Mouse (Mus musculus) MEL (cell line): ENCODE results near the gene Ptgs1. TPM values are rescaled to one million over a fixed set of nuclear protein-coding genes. Genes with fewer than 3 reads are reported as not detected.

Source experiments
- DNase-seq: peaks from one replicate; pipeline ENCODE4 v3.0.0; 2011; ENCODE audit warnings: low read depth, low spot score
- H3K27ac ChIP-seq: 2 replicates; pipeline ENCODE4 v1.5.1; 2012; ENCODE audit warnings: low read depth, mild to moderate bottlenecking, control low read depth, low read length, moderate library complexity; ENCODE audit not compliant: control insufficient read depth
- H3K27me3 ChIP-seq, 2 experiments: fragments of 150-350 bp in 1 of 2; sonication (generic) in 1 of 2; 2 replicates each; pipeline ENCODE4 v1.6.1; 2012; ENCODE audit warnings: low read length in 2 of 2, mild to moderate bottlenecking in 2 of 2, improper control_type of control experiment in 1 of 2, moderate library complexity in 1 of 2; ENCODE audit not compliant: insufficient read depth in 2 of 2, control insufficient read depth in 1 of 2
- H3K36me3 ChIP-seq, 2 experiments: 2 replicates each; pipeline ENCODE4 v1.6.1; 2012 to 2014; ENCODE audit warnings: low read length in 2 of 2, improper control_type of control experiment in 1 of 2, inconsistent platforms in 1 of 2, mild to moderate bottlenecking in 1 of 2; ENCODE audit not compliant: insufficient read depth in 2 of 2, control insufficient read depth in 1 of 2
- H3K4me1 ChIP-seq, 2 experiments: fragments of 150-350 bp in 1 of 2; sonication (generic) in 1 of 2; 2 replicates each; pipeline ENCODE4 v1.6.1; 2012; ENCODE audit warnings: low read length in 2 of 2, improper control_type of control experiment in 1 of 2, mild to moderate bottlenecking in 1 of 2; ENCODE audit not compliant: insufficient read depth in 2 of 2, control insufficient read depth in 1 of 2
- H3K4me3 ChIP-seq, 2 experiments: fragments of 150-350 bp in 1 of 2; sonication (generic) in 1 of 2; 2 replicates each; pipeline ENCODE4 v1.5.1; 2012; ENCODE audit warnings: low read depth in 2 of 2, low read length in 2 of 2, mild to moderate bottlenecking in 2 of 2, moderate library complexity in 2 of 2, control low read depth in 1 of 2, improper control_type of control experiment in 1 of 2; ENCODE audit not compliant: control insufficient read depth in 1 of 2, insufficient read depth in 1 of 2
- H3K79me2 ChIP-seq: 2 replicates; pipeline ENCODE4 v1.6.1; 2012; ENCODE audit warnings: mild to moderate bottlenecking, low read length, moderate library complexity; ENCODE audit not compliant: control insufficient read depth, poor library complexity, insufficient read depth
- H3K9ac ChIP-seq: 2 replicates; pipeline ENCODE4 v1.6.1; 2012; ENCODE audit warnings: low read depth, mild to moderate bottlenecking, control low read depth, low read length, moderate library complexity; ENCODE audit not compliant: control insufficient read depth, poor library complexity, severe bottlenecking
- H3K9me3 ChIP-seq: fragments of 150-350 bp; sonication (generic); replicated peaks from 2 replicates; pipeline ENCODE4 v1.6.1; 2012; ENCODE audit warnings: mild to moderate bottlenecking, low read length, improper control_type of control experiment, moderate library complexity; ENCODE audit not compliant: insufficient read depth
- CHD2 ChIP-seq: IDR thresholded peaks from 2 replicates; pipeline ENCODE4 v1.6.1; 2011; ENCODE audit warnings: low read length, improper control_type of control experiment
- EP300 ChIP-seq, 2 experiments: IDR thresholded peaks; 2 replicates each; pipeline ENCODE4 v1.6.1; 2011; ENCODE audit warnings: improper control_type of control experiment in 2 of 2, low read length in 2 of 2, low read depth in 1 of 2, mild to moderate bottlenecking in 1 of 2
- ETS1 ChIP-seq: IDR thresholded peaks from 2 replicates; pipeline ENCODE4 v1.6.1; 2012; ENCODE audit warnings: low read depth, mild to moderate bottlenecking, inconsistent platforms, low read length, improper control_type of control experiment, moderate library complexity
- GABPA ChIP-seq: IDR thresholded peaks from 2 replicates; pipeline ENCODE4 v1.6.1; 2012; ENCODE audit warnings: low read depth, mild to moderate bottlenecking, inconsistent platforms, low read length, improper control_type of control experiment, moderate library complexity
- GATA1 ChIP-seq: IDR thresholded peaks from 2 replicates; pipeline ENCODE4 v1.6.1; 2011; ENCODE audit warnings: low read depth, low read length, improper control_type of control experiment
- MAFK ChIP-seq: IDR thresholded peaks from 2 replicates; pipeline ENCODE4 v1.6.1; 2011; ENCODE audit warnings: low read depth, mild to moderate bottlenecking, low read length, improper control_type of control experiment, borderline replicate concordance
- MEF2A ChIP-seq: IDR thresholded peaks from 2 replicates; pipeline ENCODE4 v1.6.1; 2014; ENCODE audit warnings: low read depth, mild to moderate bottlenecking, inconsistent platforms, low read length, improper control_type of control experiment; ENCODE audit not compliant: poor library complexity, insufficient replicate concordance, severe bottlenecking; ENCODE audit errors: extremely low read depth
- MYB ChIP-seq: IDR thresholded peaks from 2 replicates; pipeline ENCODE4 v1.6.1; 2011; ENCODE audit warnings: mild to moderate bottlenecking, low read depth, low read length, improper control_type of control experiment
- NELFE ChIP-seq: IDR thresholded peaks from 2 replicates; pipeline ENCODE4 v1.6.1; 2011; ENCODE audit warnings: low read depth, low read length, improper control_type of control experiment
- POLR2A ChIP-seq, 2 experiments: IDR thresholded peaks; 2 replicates each; pipeline ENCODE4 v1.6.1; 2011 to 2012; ENCODE audit warnings: low read length in 2 of 2, mild to moderate bottlenecking in 2 of 2, control low read depth in 1 of 2, improper control_type of control experiment in 1 of 2, low read depth in 1 of 2, moderate library complexity in 1 of 2; ENCODE audit not compliant: control insufficient read depth in 1 of 2, insufficient read depth in 1 of 2, poor library complexity in 1 of 2
- RAD21 ChIP-seq: IDR thresholded peaks from 2 replicates; pipeline ENCODE4 v1.6.1; 2011; ENCODE audit warnings: mild to moderate bottlenecking, low read depth, low read length, improper control_type of control experiment
- TAL1 ChIP-seq: IDR thresholded peaks from 2 replicates; pipeline ENCODE4 v1.6.1; 2012; ENCODE audit warnings: mild to moderate bottlenecking, inconsistent platforms, low read length, moderate library complexity, mixed read lengths
- TBP ChIP-seq: IDR thresholded peaks from 2 replicates; pipeline ENCODE4 v1.8.0; 2011; ENCODE audit warnings: low read depth, low read length, improper control_type of control experiment
- USF1 ChIP-seq: IDR thresholded peaks from 2 replicates; pipeline ENCODE4 v1.6.1; 2014; ENCODE audit warnings: low read depth, mild to moderate bottlenecking, inconsistent platforms, low read length, improper control_type of control experiment, moderate library complexity
- USF2 ChIP-seq, 2 experiments: IDR thresholded peaks; 2 replicates each; pipeline ENCODE4 v1.6.1; 2011 to 2012; ENCODE audit warnings: improper control_type of control experiment in 2 of 2, low read length in 2 of 2, borderline replicate concordance in 1 of 2, inconsistent platforms in 1 of 2, low read depth in 1 of 2, mild to moderate bottlenecking in 1 of 2; ENCODE audit not compliant: insufficient read depth in 1 of 2
- ZKSCAN1 ChIP-seq: IDR thresholded peaks from 2 replicates; pipeline ENCODE4 v1.6.1; 2012; ENCODE audit warnings: low read depth, mild to moderate bottlenecking, inconsistent platforms, low read length, improper control_type of control experiment, moderate library complexity
- ZMIZ1 ChIP-seq: IDR thresholded peaks from 2 replicates; pipeline ENCODE4 v1.6.1; 2012; ENCODE audit warnings: low read depth, mild to moderate bottlenecking, inconsistent platforms, low read length, improper control_type of control experiment, moderate library complexity
- polyA plus RNA-seq, 2 experiments: library from polyadenylated mRNA; stranded (reverse) in 1 of 2; unstranded in 1 of 2; fragments of >175 nt in 1 of 2; fragments of >200 nt in 1 of 2; gene quantifications; 2 replicates each; pipeline versions ENCODE4 v1.2.1 to v1.2.4; 2012; ENCODE audit warnings: low replicate concordance in 2 of 2, low read depth in 1 of 2; ENCODE audit not compliant: insufficient read length in 2 of 2, insufficient read depth in 1 of 2, missing spikeins in 1 of 2
- total RNA-seq: library from RNA; depleted of rRNA; stranded (reverse); fragments of 300-350 nt; gene quantifications from 2 replicates; pipeline ENCODE4 v1.2.3, GENCODE M21; 2012

The Ptgs1 gene
- total and polyA plus RNA-seq, 3 experiments = 3.9 to 20.0 TPM; not detected in 1

GRCm38 (mm10) chr2:36262025-36262424 is 31.8 kb downstream of the Ptgs1 start:
- no peaks in the 10 kb centered on the region for H3K36me3 ChIP-seq
- no peaks in the 10 kb centered on the region for H3K79me2 ChIP-seq
- no peak overlapping the region for H3K27ac ChIP-seq
- peaks cover 2 to 3% of the 10 kb centered on the region in 2 experiments; a peak in 2 of 4 replicates for H3K27me3 ChIP-seq
- H3K9ac ChIP-seq = no peak overlapping the region
- no peak for DNase-seq
- no peak for TF ChIP-seq TBP
- no peak for TF ChIP-seq CHD2
- no peak for TF ChIP-seq POLR2A (IDR thresholded peaks at IDR 0.05; ENCODE audit: control insufficient read depth in 1 of 2, insufficient read depth in 1 of 2, low read depth in 1 of 2, low read length in 2 of 2, poor library complexity in 1 of 2)
- TF ChIP-seq USF1 = no peak
- no peak for TF ChIP-seq MYB
- TF ChIP-seq RAD21 = no peak
- no peak overlapping the region for H3K4me3 ChIP-seq
- no peaks in the 10 kb centered on the region for H3K9me3 ChIP-seq
- no peaks in the 10 kb centered on the region for H3K4me1 ChIP-seq

DNA sequence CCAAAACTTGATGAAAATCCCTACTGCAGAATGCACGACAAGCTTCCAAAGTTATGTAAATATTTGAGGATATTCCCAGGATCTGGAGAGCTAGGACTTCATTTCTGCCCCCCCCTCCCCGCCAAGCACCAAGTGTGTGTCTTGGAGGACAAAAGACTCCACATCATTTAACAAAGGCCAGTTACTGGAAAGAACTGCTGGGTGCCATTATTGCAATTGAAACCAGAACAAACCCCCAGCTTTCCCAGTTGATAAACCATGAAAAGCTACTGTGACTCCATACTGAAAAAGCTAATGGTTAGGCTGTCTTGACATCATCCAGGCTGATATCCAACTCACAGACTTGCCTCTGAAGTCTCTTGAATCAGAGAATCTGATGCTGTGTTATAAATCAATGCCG is 39.2 kb downstream of the Ptgs1 start:
- Histone ChIP-seq H3K4me3 (no peak overlapping the region), H3K27ac (no peak overlapping the region), H3K4me1 (no peaks in the 10 kb centered on the region), H3K9me3 (no peaks in the 10 kb centered on the region), H3K36me3 (peaks cover 0 to 2% of the 10 kb centered on the region in 2 experiments; a peak in 1 of 4 replicates), H3K9ac (no peak overlapping the region), H3K27me3 (no peaks in the 10 kb centered on the region), H3K79me2 (no peaks in the 10 kb centered on the region)
- TF ChIP-seq ZMIZ1 = no peak
- TF ChIP-seq GABPA = no peak
- no peak for TF ChIP-seq POLR2A (IDR thresholded peaks at IDR 0.05; ENCODE audit: control insufficient read depth in 1 of 2, insufficient read depth in 1 of 2, low read depth in 1 of 2, low read length in 2 of 2, poor library complexity in 1 of 2)
- no peak for DNase-seq

- Histone ChIP-seq H3K36me3 (peaks cover 0 to 2% of the 10 kb centered on the region in 2 experiments; a peak in 1 of 4 replicates), H3K4me3 (no peak overlapping the region), H3K9me3 (no peaks in the 10 kb centered on the region), H3K27ac (no peak overlapping the region), H3K79me2 (no peaks in the 10 kb centered on the region), H3K9ac (no peak overlapping the region), H3K4me1 (no peaks in the 10 kb centered on the region), H3K27me3 (no peaks in the 10 kb centered on the region)
- no peak for TF ChIP-seq TAL1
- TF ChIP-seq TBP = no peak
- TF ChIP-seq MAFK = no peak
- no peak for TF ChIP-seq USF2 (IDR thresholded peaks at IDR 0.05; ENCODE audit: borderline replicate concordance in 1 of 2, insufficient read depth in 1 of 2, low read depth in 1 of 2, low read length in 2 of 2)
- TF ChIP-seq MYB = no peak
- TF ChIP-seq EP300 (IDR thresholded peaks at IDR 0.05; ENCODE audit: low read depth in 1 of 2, low read length in 2 of 2) = no peak
- no peak for TF ChIP-seq GATA1
- no peak for TF ChIP-seq ZKSCAN1
- TF ChIP-seq ETS1 = no peak
- no peak for TF ChIP-seq NELFE
- TF ChIP-seq MEF2A = no peak
- DNase-seq = no peak
Observed at GRCm38 (mm10) chr2:36270186-36270585, 40.0 kb downstream of the Ptgs1 start.
